Mouse (Mus musculus) megakaryocyte, embryonic 14.5 days (primary cell): ENCODE measurements at regions not wholly inside any gene's neighbourhood (a gene's known extent, or its start where the extent isn't known, plus 50 kb on each side); places are given as distances from the start of the nearest gene placed in this dataset.

ENCODE experiments used
- H3K27me3 ChIP-seq: replicated peaks from 2 replicates; pipeline ENCODE3; 2012; ENCODE audit warnings: inconsistent platforms
- H3K36me3 ChIP-seq: replicated peaks from 2 replicates; pipeline ENCODE3; 2012; ENCODE audit warnings: low read length, inconsistent platforms, mixed read lengths
- H3K4me1 ChIP-seq: 2 replicates; pipeline ENCODE4 v1.6.1; 2012; ENCODE audit warnings: inconsistent platforms
- H3K4me3 ChIP-seq: replicated peaks from 2 replicates; pipeline ENCODE3; 2012; ENCODE audit warnings: moderate library complexity, mild to moderate bottlenecking, inconsistent platforms
- H3K9me3 ChIP-seq: 2 replicates; pipeline ENCODE4 v1.6.1; 2012; ENCODE audit warnings: inconsistent platforms
- FLI1 ChIP-seq: IDR thresholded peaks from 2 replicates; pipeline ENCODE4 v1.6.1; 2012; ENCODE audit warnings: low read length, inconsistent platforms, mixed read lengths
- GATA1 ChIP-seq: IDR thresholded peaks from 3 replicates; pipeline ENCODE4 v1.6.1; 2012; ENCODE audit warnings: mixed read lengths, low read length, inconsistent platforms, borderline replicate concordance

DNA sequence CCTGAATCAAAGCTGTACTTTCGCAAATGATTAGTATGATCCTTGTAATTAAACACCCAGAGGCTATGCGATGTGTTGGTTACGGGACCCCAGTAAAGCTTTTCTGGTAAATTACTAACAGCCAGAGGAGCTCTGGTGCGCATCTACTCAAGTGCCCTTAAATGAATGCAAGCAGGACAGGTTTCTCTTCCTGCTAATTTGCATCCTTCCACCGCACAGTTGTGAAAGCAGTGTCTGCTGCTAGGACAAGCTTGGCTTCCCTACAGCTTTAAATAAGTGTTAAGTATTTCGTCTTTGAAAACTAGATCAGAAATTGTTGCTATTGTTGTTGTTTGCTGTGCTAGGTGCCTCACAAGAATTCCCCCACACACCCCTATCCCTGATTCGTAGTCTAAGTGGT lies 62.4 kb upstream of the Supt20 start:
- no peak for TF ChIP-seq FLI1
- TF ChIP-seq GATA1: no peak
- Histone ChIP-seq H3K4me1 (no peaks in the 10 kb centered on the region; the same call in 1 of the 2 replicates), H3K27me3 (peaks cover 5% of the 10 kb centered on the region), H3K4me3 (no peak overlapping the region), H3K36me3 (no peaks in the 10 kb centered on the region), H3K9me3 (peaks cover 27% of the 10 kb centered on the region)

- H3K36me3 ChIP-seq: no peaks in the 10 kb centered on the region
- H3K27me3 ChIP-seq: peaks cover 5% of the 10 kb centered on the region
- H3K4me3 ChIP-seq: peak overlapping the region; percentile 48
- H3K4me1 ChIP-seq: no peaks in the 10 kb centered on the region; the same call in 1 of the 2 replicates
- TF ChIP-seq GATA1 (no peak), FLI1 (no peak)
- H3K9me3 ChIP-seq: peaks cover 24% of the 10 kb centered on the region
Measured at GRCm38 (mm10) chr3:54632731-54633130, 59.9 kb upstream of the Supt20 start.

GRCm38 (mm10) chr3:54633446-54633845 lies 59.2 kb upstream of the Supt20 start:
- Histone ChIP-seq H3K36me3 (no peaks in the 10 kb centered on the region), H3K27me3 (peaks cover 5% of the 10 kb centered on the region), H3K9me3 (peaks cover 24% of the 10 kb centered on the region), H3K4me3 (peak overlapping the region; percentile 48), H3K4me1 (no peaks in the 10 kb centered on the region; the same call in 1 of the 2 replicates)
- TF ChIP-seq GATA1 (no peak), FLI1 (no peak)

GRCm38 (mm10) chr3:54634456-54634855 lies 58.2 kb upstream of the Supt20 start:
- peaks cover 24% of the 10 kb centered on the region for H3K9me3 ChIP-seq
- TF ChIP-seq FLI1 (no peak), GATA1 (no peak)
- peaks cover 5% of the 10 kb centered on the region for H3K27me3 ChIP-seq
- H3K36me3 ChIP-seq: no peaks in the 10 kb centered on the region
- peak overlapping the region; percentile 51 for H3K4me3 ChIP-seq
- no peaks in the 10 kb centered on the region; the same call in 1 of the 2 replicates for H3K4me1 ChIP-seq
